In genomic region chr13:65226657-65227056, GRCm38 (mm10) we compare ENCODE assay signal across 35 mouse cellular contexts. TPM values are rescaled to one million over a fixed set of nuclear protein-coding genes. Genes with fewer than 3 reads are reported as not detected.
"Had no signal": no experiment of that assay in that cellular context is flagged by ENCODE, and none has a peak within 500 bp of the region (broad histone marks: within the 10 kb centered on the region; RNA-seq: fewer than 3 reads in every experiment).

No protein-coding gene starts in this region.

- H3K4me1 ChIP-seq: heart, embryonic 13.5 days; heart, embryonic 15.5 days; hindbrain, embryonic 13.5 days; hindbrain, embryonic 15.5 days; kidney, embryonic 15.5 days; limb, embryonic 10.5 days; limb, embryonic 12.5 days; liver, embryonic 13.5 days had no signal

- H3K27ac ChIP-seq: gastrocnemius, adult 2 months; heart, adult 2 months; heart, embryonic 13.5 days; heart, embryonic 15.5 days; hindbrain, embryonic 13.5 days; hindbrain, embryonic 15.5 days; hindbrain, postnatal 0 days; kidney, embryonic 15.5 days; kidney, postnatal 0 days; layer of hippocampus, adult 2 months; left cerebral cortex, adult 2 months; limb, embryonic 10.5 days; limb, embryonic 12.5 days; liver, embryonic 13.5 days had no signal

- H3K9ac ChIP-seq: heart, embryonic 13.5 days; heart, embryonic 15.5 days; hindbrain, embryonic 13.5 days; hindbrain, embryonic 15.5 days; kidney, embryonic 15.5 days; limb, embryonic 12.5 days; liver, embryonic 13.5 days had no signal

- H3K27me3 ChIP-seq: heart, embryonic 13.5 days; heart, embryonic 15.5 days; hindbrain, embryonic 13.5 days; hindbrain, embryonic 15.5 days; kidney, embryonic 15.5 days; limb, embryonic 12.5 days; liver, embryonic 13.5 days had no signal

- H3K9me3 ChIP-seq: heart, embryonic 15.5 days; hindbrain, embryonic 13.5 days; hindbrain, embryonic 15.5 days; kidney, embryonic 15.5 days; liver, embryonic 13.5 days had no signal

- H3K36me3 ChIP-seq: heart, embryonic 13.5 days; heart, embryonic 15.5 days; hindbrain, embryonic 13.5 days; hindbrain, embryonic 15.5 days; kidney, embryonic 15.5 days; limb, embryonic 10.5 days; limb, embryonic 12.5 days; liver, embryonic 13.5 days had no signal

- DNase-seq: gastrocnemius, adult 2 months; gastrocnemius, postnatal 10 days; gastrocnemius, postnatal 25 days; heart, adult 2 months; heart, postnatal 14 days; heart, postnatal 36 days; kidney, adult 11 months; kidney, adult 2 months; kidney, adult 9 months; kidney, postnatal 14 days; kidney, postnatal 36 days; liver; liver, embryonic 13.5 days had no signal

- ATAC-seq: hindbrain, postnatal 0 days; intestine, embryonic 16.5 days had no signal

- H3K4me3 ChIP-seq: gastrocnemius, adult 2 months; heart, adult 2 months; heart, embryonic 13.5 days; heart, embryonic 15.5 days; hindbrain, embryonic 13.5 days; hindbrain, embryonic 15.5 days; kidney, embryonic 15.5 days; layer of hippocampus, adult 2 months; left cerebral cortex, adult 2 months; limb, embryonic 10.5 days; limb, embryonic 12.5 days; liver, embryonic 13.5 days had no signal

- H3K4me2 ChIP-seq: heart, embryonic 11.5 days; heart, embryonic 13.5 days; heart, embryonic 15.5 days; hindbrain, embryonic 13.5 days; hindbrain, embryonic 15.5 days; kidney, embryonic 15.5 days; limb, embryonic 12.5 days; liver, embryonic 11.5 days; liver, embryonic 13.5 days had no signal

RNA-seq across cellular contexts. Expression of gene Nlrp4f, which starts 20.9 kb away (rescaled TPM):
- total RNA-seq: gastrocnemius, adult 2 months; gastrocnemius, postnatal 10 days; gastrocnemius, postnatal 25 days; gastrocnemius, postnatal 4 days; heart, adult 2 months; heart, postnatal 14 days; heart, postnatal 36 days; hematopoietic stem cell, adult 5-6 weeks; hindbrain, postnatal 0 days; left cerebral cortex, postnatal 14 days had no signal
- polyA plus RNA-seq: heart, adult 2 months; heart, embryonic 11.5 days; heart, embryonic 13.5 days; heart, embryonic 15.5 days; heart, postnatal 0 days; hindbrain, embryonic 11.5 days; hindbrain, embryonic 13.5 days; intestine, embryonic 14.5 days; intestine, embryonic 16.5 days; kidney, embryonic 15.5 days; kidney, postnatal 0 days; large intestine, adult 2 months; limb, embryonic 14.5 days; liver, embryonic 11.5 days; liver, embryonic 13.5 days had no signal

RNA-seq across cellular contexts. Expression of gene Gm10775, which starts 32.7 kb away (rescaled TPM):
- total RNA-seq: gastrocnemius, adult 2 months; gastrocnemius, postnatal 10 days; gastrocnemius, postnatal 25 days; gastrocnemius, postnatal 4 days; heart, adult 2 months; heart, postnatal 14 days; heart, postnatal 36 days; hematopoietic stem cell, adult 5-6 weeks; hindbrain, postnatal 0 days had no signal
- polyA plus RNA-seq: heart, adult 2 months; heart, embryonic 11.5 days; heart, embryonic 13.5 days; heart, embryonic 15.5 days; heart, postnatal 0 days; hindbrain, embryonic 11.5 days; intestine, embryonic 16.5 days; kidney, adult 2 months; kidney, embryonic 15.5 days; kidney, postnatal 0 days; large intestine, adult 2 months; limb, embryonic 10.5 days; limb, embryonic 12.5 days; limb, embryonic 14.5 days; liver, embryonic 11.5 days; liver, embryonic 13.5 days had no signal
